Comparison of ENCODE assay signal across 10 mouse cellular contexts in genomic region chr2:69355402-69355801, GRCm38 (mm10). TPM values are rescaled to one million over a fixed set of nuclear protein-coding genes. Genes with fewer than 3 reads are reported as not detected.
A peak's percentile ranks its signal among the peaks of the same experiment; 100 is the strongest.
DNase-seq lines count a peak whose midpoint lies in the region; ATAC-seq and TF ChIP-seq lines count a peak whose summit lies in the region.
"Not testable (repeated sequence)": the region's sequence is repeated elsewhere in the genome, so short reads cannot be mapped to it uniquely, and the experiment has no call there.
"Had no signal": no experiment of that assay in that cellular context is flagged by ENCODE, and none has a peak within 500 bp of the region (broad histone marks: within the 10 kb centered on the region; RNA-seq: fewer than 3 reads in every experiment).

No protein-coding gene starts in this region.

- H3K4me3 ChIP-seq in forebrain, embryonic 11.5 days (ENCODE audit: low read depth, low read length); heart, embryonic 13.5 days; hindbrain, embryonic 16.5 days (ENCODE audit: low read length); limb, embryonic 11.5 days (ENCODE audit: low read depth, low read length); liver, postnatal 0 days (ENCODE audit: low read depth, low read length); midbrain, embryonic 14.5 days (replicated peaks; ENCODE audit: low read depth, low read length); stomach, embryonic 14.5 days (ENCODE audit: low read depth, low read length): not testable (repeated sequence)

- CTCF ChIA-PET in Patski (lab: Charles Lee): not testable (repeated sequence)

- not testable (repeated sequence) for H3K9me3 ChIP-seq in forebrain, embryonic 11.5 days (ENCODE audit: control insufficient read depth, low read length); heart, embryonic 13.5 days; hindbrain, embryonic 16.5 days (ENCODE audit: control insufficient read depth, low read length); limb, embryonic 11.5 days (ENCODE audit: control insufficient read depth, low read length); liver, postnatal 0 days (ENCODE audit: low read length); midbrain, embryonic 14.5 days (ENCODE audit: control insufficient read depth, low read length); stomach, embryonic 14.5 days (ENCODE audit: control insufficient read depth, low read depth, low read length)

- not testable (repeated sequence) for H3K4me2 ChIP-seq in forebrain, embryonic 11.5 days (ENCODE audit: low read depth, low read length, severe bottlenecking); heart, embryonic 13.5 days; hindbrain, embryonic 16.5 days (ENCODE audit: low read length); limb, embryonic 11.5 days (ENCODE audit: low read depth, severe bottlenecking); liver, postnatal 0 days (ENCODE audit: low read depth, low read length); midbrain, embryonic 14.5 days (ENCODE audit: low read length); stomach, embryonic 14.5 days (replicated peaks; ENCODE audit: low read depth, low read length)

- H3K27ac ChIP-seq in forebrain, embryonic 11.5 days (ENCODE audit: low read depth, low read length); heart, embryonic 13.5 days (replicated peaks); hindbrain, embryonic 16.5 days (ENCODE audit: low read depth, low read length); limb, embryonic 11.5 days (replicated peaks; ENCODE audit: low read depth, low read length); liver, postnatal 0 days (ENCODE audit: low read depth); midbrain, embryonic 14.5 days (replicated peaks; ENCODE audit: low read depth, low read length); stomach, embryonic 14.5 days (ENCODE audit: low read length): not testable (repeated sequence)

- not testable (repeated sequence) for TF ChIP-seq EP300 in liver, postnatal 0 days (IDR thresholded peaks at IDR 0.05; ENCODE audit: low read depth)

- not testable (repeated sequence) for H3K9ac ChIP-seq in forebrain, embryonic 11.5 days (ENCODE audit: low read length); heart, embryonic 13.5 days; hindbrain, embryonic 16.5 days (ENCODE audit: low read depth, low read length); limb, embryonic 11.5 days (ENCODE audit: low read length); liver, postnatal 0 days (replicated peaks); midbrain, embryonic 14.5 days (replicated peaks; ENCODE audit: low read length); stomach, embryonic 14.5 days (replicated peaks; ENCODE audit: low read depth, low read length)

- TF ChIP-seq CTCF in Patski (IDR thresholded peaks at IDR 0.05); liver, postnatal 0 days (IDR thresholded peaks at IDR 0.05; ENCODE audit: low read depth): not testable (repeated sequence)

- not testable (repeated sequence) for H3K36me3 ChIP-seq in forebrain, embryonic 11.5 days (ENCODE audit: control insufficient read depth, insufficient read depth, low read length); heart, embryonic 13.5 days; hindbrain, embryonic 16.5 days (ENCODE audit: control insufficient read depth, insufficient read depth, low read length); limb, embryonic 11.5 days (ENCODE audit: control insufficient read depth, insufficient read depth, low read length); liver, postnatal 0 days (replicated peaks; ENCODE audit: insufficient read depth, low read length); midbrain, embryonic 14.5 days (ENCODE audit: control insufficient read depth, insufficient read depth, low read length); stomach, embryonic 14.5 days (ENCODE audit: control insufficient read depth, insufficient read depth, low read length)

- in situ Hi-C loops in Patski (cut with MboI; ENCODE audit: low pct_unique_long_range_greater_than_20kb): not testable (repeated sequence)

- H3K4me1 ChIP-seq in forebrain, embryonic 11.5 days (replicated peaks; ENCODE audit: control insufficient read depth, insufficient read depth, low read length); heart, embryonic 13.5 days; hindbrain, embryonic 16.5 days (ENCODE audit: control insufficient read depth, insufficient read depth, low read depth, low read length); limb, embryonic 11.5 days (ENCODE audit: control insufficient read depth, insufficient read depth, low read length); liver, postnatal 0 days (ENCODE audit: insufficient read depth); midbrain, embryonic 14.5 days (ENCODE audit: control insufficient read depth, insufficient read depth, low read length); stomach, embryonic 14.5 days (ENCODE audit: control insufficient read depth, insufficient read depth, low read length): not testable (repeated sequence)

- peak; percentile 100 for ATAC-seq in Patski
- ATAC-seq in forebrain, embryonic 11.5 days (replicated peaks; ENCODE audit: low FRiP score): peak; percentile 100
- ATAC-seq in heart, embryonic 13.5 days (ENCODE audit: extremely low read depth, insufficient number of reproducible peaks, low FRiP score, low TSS enrichment): peak; percentile 100
- ATAC-seq in hindbrain, embryonic 16.5 days: peak; percentile 100
- peak; percentile 100 for ATAC-seq in limb, embryonic 11.5 days (ENCODE audit: insufficient number of reproducible peaks, low FRiP score, low TSS enrichment, low read depth)
- ATAC-seq in liver, postnatal 0 days: peak; percentile 100
- ATAC-seq in midbrain, embryonic 14.5 days (ENCODE audit: low FRiP score, low TSS enrichment): peak; percentile 100
- peak; percentile 100 for ATAC-seq in stomach, embryonic 14.5 days (ENCODE audit: insufficient number of reproducible peaks, insufficient read depth, low FRiP score, low read depth)

- POLR2A ChIA-PET in Patski (lab: Charles Lee): not testable (repeated sequence)

- DNase-seq in Patski (ENCODE audit: low read depth, low spot score); forebrain, embryonic 11.5 days (ENCODE audit: low spot score); limb, embryonic 11.5 days (ENCODE audit: low spot score); liver, postnatal 0 days; midbrain, embryonic 14.5 days: not testable (repeated sequence)

- not testable (repeated sequence) for H3K27me3 ChIP-seq in Patski; forebrain, embryonic 11.5 days (ENCODE audit: control insufficient read depth, insufficient read depth, low read length); heart, embryonic 13.5 days (replicated peaks); hindbrain, embryonic 16.5 days (replicated peaks; ENCODE audit: control insufficient read depth, insufficient read depth, low read length); limb, embryonic 11.5 days (ENCODE audit: control insufficient read depth, insufficient read depth, low read length); liver, postnatal 0 days (ENCODE audit: insufficient read depth, low read length); midbrain, embryonic 14.5 days (ENCODE audit: control insufficient read depth, insufficient read depth, low read length); stomach, embryonic 14.5 days (ENCODE audit: control insufficient read depth, insufficient read depth, low read length)

RNA-seq across cellular contexts. Expression of gene Abcb11, which starts 13.0 kb away (rescaled TPM):
- polyA plus RNA-seq in Patski (2021): 0.03 TPM
- polyA plus RNA-seq in forebrain, embryonic 11.5 days (2014; fragmentation: Nextera tagmentation; extraction: Ambion mirVana): not detected in 2 replicates
- polyA plus RNA-seq in heart, embryonic 13.5 days (2015; fragmentation: Nextera tagmentation; extraction: Ambion mirVana): 0.11 TPM in 2 replicates
- polyA plus RNA-seq in hindbrain, embryonic 16.5 days (2015; fragmentation: Nextera tagmentation; extraction: Ambion mirVana): 0.10 TPM in 1 of 2 replicates, not detected in the other
- not detected in 2 replicates for polyA plus RNA-seq in limb, embryonic 11.5 days (2014; fragmentation: Nextera tagmentation; extraction: Ambion mirVana)
- 74.4 and 74.8 TPM in 2 replicates for polyA plus RNA-seq in liver, postnatal 0 days (2015; fragmentation: Nextera tagmentation; extraction: Ambion mirVana)
- not detected in 2 replicates for polyA plus RNA-seq in midbrain, embryonic 14.5 days (2014; fragmentation: Nextera tagmentation; extraction: Ambion mirVana)
- polyA plus RNA-seq in stomach, embryonic 14.5 days (2014; fragmentation: Nextera tagmentation; extraction: Ambion mirVana): 0.20 TPM in 1 of 2 replicates, not detected in the other
- polyA plus RNA-seq: heart, adult 2 months; large intestine, adult 2 months had no signal

RNA-seq across cellular contexts. Expression of gene Dhrs9, which starts 24.8 kb away (rescaled TPM):
- polyA plus RNA-seq in Patski (2021): 0.55 TPM
- polyA plus RNA-seq in forebrain, embryonic 11.5 days (2014; fragmentation: Nextera tagmentation; extraction: Ambion mirVana): not detected in 2 replicates
- 0.04 TPM in 1 of 2 replicates, not detected in the other for polyA plus RNA-seq in heart, embryonic 13.5 days (2015; fragmentation: Nextera tagmentation; extraction: Ambion mirVana)
- polyA plus RNA-seq in hindbrain, embryonic 16.5 days (2015; fragmentation: Nextera tagmentation; extraction: Ambion mirVana): 0.04 TPM in 1 of 2 replicates, not detected in the other
- polyA plus RNA-seq in limb, embryonic 11.5 days (2014; fragmentation: Nextera tagmentation; extraction: Ambion mirVana): not detected in 2 replicates
- 0.24 and 0.27 TPM in 2 replicates for polyA plus RNA-seq in liver, postnatal 0 days (2015; fragmentation: Nextera tagmentation; extraction: Ambion mirVana)
- polyA plus RNA-seq in midbrain, embryonic 14.5 days (2014; fragmentation: Nextera tagmentation; extraction: Ambion mirVana): not detected in 2 replicates
- 0.73 and 0.94 TPM in 2 replicates for polyA plus RNA-seq in stomach, embryonic 14.5 days (2014; fragmentation: Nextera tagmentation; extraction: Ambion mirVana)

Comparison
In these comparisons a context has a peak if more than half of its experiments do, and no peak if none do; other contexts are left out.
1. RNA of gene Abcb11, which starts 13.0 kb away (polyA plus RNA-seq): 74.4 to 74.8 TPM in liver, postnatal 0 days; 0.11 TPM in heart, embryonic 13.5 days, 0.10 TPM in hindbrain, embryonic 16.5 days, 0.03 TPM in Patski (single experiment), not detected in forebrain, embryonic 11.5 days, not detected in limb, embryonic 11.5 days, not detected in midbrain, embryonic 14.5 days and 0.20 TPM in stomach, embryonic 14.5 days; every median in the first group is over 10 times any median in the second.
2. Peak in every context shown above with its lines, with median percentiles within 50 percentile points of each other: ATAC-seq.